Mouse (Mus musculus) megakaryocyte, embryonic 14.5 days (primary cell): ENCODE data around the gene Trabd2b.

ENCODE experiments used
- FLI1 ChIP-seq: IDR thresholded peaks from 2 replicates; pipeline ENCODE4 v1.6.1; 2012; ENCODE audit warnings: low read length, inconsistent platforms, mixed read lengths
- GATA1 ChIP-seq: IDR thresholded peaks from 3 replicates; pipeline ENCODE4 v1.6.1; 2012; ENCODE audit warnings: mixed read lengths, low read length, inconsistent platforms, borderline replicate concordance

DNA sequence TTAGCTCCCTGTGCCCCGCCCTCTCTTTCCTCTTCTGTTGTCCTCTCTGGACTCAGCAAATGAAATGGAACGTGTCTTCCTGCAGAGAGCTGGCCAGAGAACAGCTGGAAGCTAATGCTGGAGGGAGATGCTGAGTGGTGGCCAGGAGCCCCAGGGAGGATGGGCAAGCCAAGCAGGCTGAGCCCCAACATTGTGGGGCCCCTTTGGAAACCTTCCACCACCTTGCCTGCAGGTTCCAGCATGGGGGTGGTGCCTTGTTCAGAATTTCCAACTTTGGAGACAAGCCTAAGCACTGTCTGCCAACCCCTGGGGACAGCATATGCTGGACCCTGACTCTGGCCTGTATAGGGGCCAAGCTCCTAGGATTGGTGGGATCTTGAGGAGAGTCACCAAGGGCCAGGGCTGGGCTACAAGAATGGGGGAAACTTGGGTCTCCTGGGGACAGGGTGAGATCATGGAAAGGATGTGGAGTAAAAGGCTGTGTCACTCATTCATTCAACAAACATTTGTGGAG is 188.7 kb downstream of the Trabd2b start:
- TF ChIP-seq FLI1, result no peak
- no peak for TF ChIP-seq GATA1
